Mouse (Mus musculus): ENCODE data around the gene Gpr12. TPM values are rescaled to one million over a fixed set of nuclear protein-coding genes. Genes with fewer than 3 reads are reported as not detected.

Gene Gpr12
- polyA plus RNA-seq, 1 experiment from 2014 or later, result 0.14 TPM

Other genes with a start within 250 kb of the Gpr12 start
- gene Wasf3, start 200.3 kb downstream of the Gpr12 start, polyA plus RNA-seq (2014; fragmentation: Nextera tagmentation; extraction: Ambion mirVana), result 3.8 and 3.9 TPM in 2 replicates
- gene Gm6408, start 103.3 kb downstream of the Gpr12 start, polyA plus RNA-seq (2014; fragmentation: Nextera tagmentation; extraction: Ambion mirVana), result not detected in 2 replicates
- gene Gm6370, start 93.9 kb downstream of the Gpr12 start, polyA plus RNA-seq (2014; fragmentation: Nextera tagmentation; extraction: Ambion mirVana), result not detected in 2 replicates
- not detected in 2 replicates for gene 4930449I24Rik, start 82.8 kb downstream of the Gpr12 start, polyA plus RNA-seq (2014; fragmentation: Nextera tagmentation; extraction: Ambion mirVana)
- gene Gm3402, start 71.1 kb downstream of the Gpr12 start, polyA plus RNA-seq (2014; fragmentation: Nextera tagmentation; extraction: Ambion mirVana), result not detected in 2 replicates
- not detected in 2 replicates for gene Gm3404, start 59.4 kb downstream of the Gpr12 start, polyA plus RNA-seq (2014; fragmentation: Nextera tagmentation; extraction: Ambion mirVana)
- not detected in 2 replicates for gene Gm3409, start 47.6 kb downstream of the Gpr12 start, polyA plus RNA-seq (2014; fragmentation: Nextera tagmentation; extraction: Ambion mirVana)
- gene Gm3415, start 29.1 kb downstream of the Gpr12 start, polyA plus RNA-seq (2014; fragmentation: Nextera tagmentation; extraction: Ambion mirVana), result not detected in 2 replicates
- 11.1 and 11.8 TPM in 2 replicates for gene Usp12, start 209.8 kb upstream of the Gpr12 start, polyA plus RNA-seq (2014; fragmentation: Nextera tagmentation; extraction: Ambion mirVana)
- 582 and 608 TPM in 2 replicates for gene Rpl21, start 247.7 kb upstream of the Gpr12 start, polyA plus RNA-seq (2014; fragmentation: Nextera tagmentation; extraction: Ambion mirVana)